26 mouse cellular contexts compared by ENCODE assay signal in genomic region chr5:51168206-51168605, GRCm38 (mm10).
DNase-seq lines count a peak whose midpoint lies in the region; ATAC-seq and TF ChIP-seq lines count a peak whose summit lies in the region.
"Had no signal": no experiment of that assay in that cellular context is flagged by ENCODE, and none has a peak within 500 bp of the region (broad histone marks: within the 10 kb centered on the region; RNA-seq: fewer than 3 reads in every experiment).

No protein-coding gene starts in this region.

- ATAC-seq in kidney, embryonic 16.5 days (ENCODE audit: low FRiP score, low TSS enrichment): peak; percentile 91; the same call in 1 of the 2 replicates
- no peak for ATAC-seq in megakaryocyte progenitor cell, adult 5-6 weeks (replicated peaks; ENCODE audit: poor library complexity)
- ATAC-seq: CD4-positive, CD25-positive, alpha-beta regulatory T cell, adult 4 months; forebrain, embryonic 16.5 days had no signal

- TF ChIP-seq POLR2A in kidney, adult 2 months (IDR thresholded peaks at IDR 0.05; ENCODE audit: low read depth, low read length): no peak

- H3K36me3 ChIP-seq in kidney, adult 2 months (ENCODE audit: control insufficient read depth, insufficient read depth, low read length): no peaks in the 10 kb centered on the region
- H3K36me3 ChIP-seq in kidney, embryonic 16.5 days (ENCODE audit: insufficient read depth, low read length): no peaks in the 10 kb centered on the region
- H3K36me3 ChIP-seq in embryonic facial prominence, embryonic 10.5 days (replicated peaks): no peaks in the 10 kb centered on the region
- H3K36me3 ChIP-seq: embryonic facial prominence, embryonic 13.5 days; forebrain, embryonic 12.5 days; heart, embryonic 10.5 days; heart, embryonic 13.5 days had no signal

- H3K4me2 ChIP-seq in kidney, embryonic 16.5 days (replicated peaks; ENCODE audit: low read depth, low read length): no peak overlapping the region
- H3K4me2 ChIP-seq: embryonic facial prominence, embryonic 13.5 days; forebrain, embryonic 12.5 days; heart, embryonic 13.5 days; hindbrain, embryonic 14.5 days had no signal

- TF ChIP-seq CTCF in kidney, adult 2 months (conservative IDR thresholded peaks at IDR 0.05; ENCODE audit: insufficient read depth, insufficient read length, low read depth, low read length): no peak

- H3K27me3 ChIP-seq in kidney, adult 2 months (replicated peaks; ENCODE audit: control insufficient read depth, insufficient read depth, low read length): no peaks in the 10 kb centered on the region
- no peaks in the 10 kb centered on the region for H3K27me3 ChIP-seq in kidney, embryonic 16.5 days (ENCODE audit: insufficient read depth, low read length)
- no peaks in the 10 kb centered on the region for H3K27me3 ChIP-seq in embryonic facial prominence, embryonic 10.5 days (replicated peaks; ENCODE audit: low read depth, poor library complexity, severe bottlenecking)
- H3K27me3 ChIP-seq: embryonic facial prominence, embryonic 13.5 days; forebrain, embryonic 12.5 days; heart, embryonic 13.5 days had no signal

- no peaks in the 10 kb centered on the region for H3K4me1 ChIP-seq in kidney, adult 2 months (ENCODE audit: control insufficient read depth, insufficient read depth, low read length)
- peaks cover 13% of the 10 kb centered on the region for H3K4me1 ChIP-seq in kidney, embryonic 16.5 days (ENCODE audit: insufficient read depth, low read length)
- no peaks in the 10 kb centered on the region for H3K4me1 ChIP-seq in embryonic facial prominence, embryonic 10.5 days
- H3K4me1 ChIP-seq: forebrain, embryonic 12.5 days; heart, embryonic 10.5 days; heart, embryonic 13.5 days had no signal

- 22% methylated on average over 6 of the region's 6 CpGs for WGBS in kidney, adult 2 months
- 14% methylated on average over 6 of the region's 6 CpGs for WGBS in kidney, embryonic 16.5 days
- 46% methylated on average over 6 of the region's 6 CpGs for WGBS in embryonic facial prominence, embryonic 10.5 days

- DNase-seq in kidney, adult 2 months: peak; percentile 14
- no peak for DNase-seq in kidney, postnatal 36 days
- DNase-seq in kidney, adult 11 months: no peak
- DNase-seq in embryonic facial prominence, embryonic 10.5 days (ENCODE audit: low spot score): peak; percentile 10
- peak; percentile 21 for DNase-seq in mesoderm, embryonic 11.5 days (ENCODE audit: low read depth, low spot score)
- DNase-seq: adrenal gland, adult 2 months; adrenal gland, postnatal 14 days; cerebellum, adult 11 months; cerebellum, adult 2 months; cerebellum, adult 9-11 months; cerebellum, postnatal 25 days; gastrocnemius, postnatal 10 days; gastrocnemius, postnatal 36 days; heart, adult 2 months; heart, postnatal 14 days; heart, postnatal 4 days had no signal

- H3K9ac ChIP-seq in kidney, embryonic 16.5 days (replicated peaks; ENCODE audit: low read length): no peak overlapping the region
- H3K9ac ChIP-seq: embryonic facial prominence, embryonic 13.5 days; forebrain, embryonic 12.5 days; heart, embryonic 13.5 days; hindbrain, embryonic 14.5 days had no signal

- no peak overlapping the region for H3K4me3 ChIP-seq in kidney, adult 2 months (ENCODE audit: insufficient read depth, low read depth, low read length)
- H3K4me3 ChIP-seq in kidney, embryonic 16.5 days (ENCODE audit: low read length): no peak overlapping the region
- no peak overlapping the region for H3K4me3 ChIP-seq in embryonic facial prominence, embryonic 10.5 days
- H3K4me3 ChIP-seq: embryonic facial prominence, embryonic 13.5 days; erythroblast, embryonic 14.5 days; forebrain, embryonic 12.5 days; heart, adult 2 months; heart, embryonic 10.5 days; heart, embryonic 13.5 days had no signal

- no peak overlapping the region for H3K27ac ChIP-seq in kidney, adult 2 months (ENCODE audit: insufficient read depth, low read depth, low read length)
- H3K27ac ChIP-seq in kidney, embryonic 16.5 days (ENCODE audit: low read length): 0 out of 2 replicates have a peak overlapping the region, but pooled peaks have one; percentile 5
- no peak overlapping the region for H3K27ac ChIP-seq in embryonic facial prominence, embryonic 10.5 days (replicated peaks)
- H3K27ac ChIP-seq: embryonic facial prominence, embryonic 13.5 days; forebrain, embryonic 12.5 days; heart, adult 2 months; heart, embryonic 10.5 days; heart, embryonic 13.5 days; hindbrain, embryonic 14.5 days had no signal

- no peaks in the 10 kb centered on the region for H3K9me3 ChIP-seq in kidney, embryonic 16.5 days (ENCODE audit: low read length)
- H3K9me3 ChIP-seq in embryonic facial prominence, embryonic 10.5 days: no peaks in the 10 kb centered on the region
- H3K9me3 ChIP-seq: embryonic facial prominence, embryonic 13.5 days; forebrain, embryonic 12.5 days; heart, embryonic 10.5 days; heart, embryonic 13.5 days had no signal

Comparison
In these comparisons a context has a peak if more than half of its experiments do, and no peak if none do; other contexts are left out.
1. DNase-seq: peak in kidney, adult 2 months (single experiment), embryonic facial prominence, embryonic 10.5 days (single experiment) and mesoderm, embryonic 11.5 days (single experiment); none in kidney, postnatal 36 days (0 of 2) and kidney, adult 11 months (single experiment).